Mouse (Mus musculus) granulocyte monocyte progenitor cell, adult 5-6 weeks (primary cell): ENCODE results near the gene Fam161b. TPM values are rescaled to one million over a fixed set of nuclear protein-coding genes. Genes with fewer than 3 reads are reported as not detected.

Source experiments
- total RNA-seq, 2 experiments: library from RNA; stranded (forward) in 1 of 2; stranded (reverse) in 1 of 2; fragments of 200-712, 200-1000 nt in 1 of 2; fragments of >200 nt in 1 of 2; fragmentation: Nextera tagmentation in 1 of 2; gene quantifications; 2 replicates each; pipeline ENCODE4 v1.2.3; 2014 to 2017

Fam161b gene
- total RNA-seq, 2 experiments from 2014 or later, result 0.10 TPM; not detected in 1

Other genes starting within 250 kb of the Fam161b start
- gene Dnal1, start 247.5 kb downstream of the Fam161b start, total RNA-seq (2014; fragmentation: Nextera tagmentation), result 1.5 and 4.1 TPM in 2 replicates
- 0.77 and 0.78 TPM in 2 replicates for gene Dnal1, start 247.5 kb downstream of the Fam161b start, total RNA-seq (2017)
- gene Pnma1, start 213.3 kb downstream of the Fam161b start, total RNA-seq (2014; fragmentation: Nextera tagmentation), result 0.26 and 0.47 TPM in 2 replicates
- gene Pnma1, start 213.3 kb downstream of the Fam161b start, total RNA-seq (2017), result 0.17 TPM in 1 of 2 replicates, not detected in the other
- 12.7 and 15.1 TPM in 2 replicates for gene Elmsan1, start 143.0 kb downstream of the Fam161b start, total RNA-seq (2014; fragmentation: Nextera tagmentation)
- 7.8 and 10.1 TPM in 2 replicates for gene Elmsan1, start 143.0 kb downstream of the Fam161b start, total RNA-seq (2017)
- 22.3 and 24.9 TPM in 2 replicates for gene Ptgr2, start 76.6 kb downstream of the Fam161b start, total RNA-seq (2014; fragmentation: Nextera tagmentation)
- gene Ptgr2, start 76.6 kb downstream of the Fam161b start, total RNA-seq (2017), result 60.8 and 69.0 TPM in 2 replicates
- 42.8 and 70.5 TPM in 2 replicates for gene Zfp410, start 45.0 kb downstream of the Fam161b start, total RNA-seq (2014; fragmentation: Nextera tagmentation)
- gene Zfp410, start 45.0 kb downstream of the Fam161b start, total RNA-seq (2017), result 32.1 and 54.0 TPM in 2 replicates
- gene Coq6, start 176 bp downstream of the Fam161b start, total RNA-seq (2014; fragmentation: Nextera tagmentation), result 21.1 and 25.4 TPM in 2 replicates
- 11.0 and 13.8 TPM in 2 replicates for gene Coq6, start 176 bp downstream of the Fam161b start, total RNA-seq (2017)
- 20.8 and 34.2 TPM in 2 replicates for gene Entpd5, start 47.2 kb upstream of the Fam161b start, total RNA-seq (2014; fragmentation: Nextera tagmentation)
- gene Entpd5, start 47.2 kb upstream of the Fam161b start, total RNA-seq (2017), result 14.0 and 30.8 TPM in 2 replicates
- gene Bbof1, start 47.2 kb upstream of the Fam161b start, total RNA-seq (2014; fragmentation: Nextera tagmentation), result 3.4 TPM in 1 of 2 replicates, not detected in the other
- 1.8 and 5.4 TPM in 2 replicates for gene Bbof1, start 47.2 kb upstream of the Fam161b start, total RNA-seq (2017)
- gene Rnf113a2, start 55.4 kb upstream of the Fam161b start, total RNA-seq (2014; fragmentation: Nextera tagmentation), result 26.0 and 28.1 TPM in 2 replicates
- 32.4 and 37.8 TPM in 2 replicates for gene Rnf113a2, start 55.4 kb upstream of the Fam161b start, total RNA-seq (2017)
- 10.4 and 13.2 TPM in 2 replicates for gene Aldh6a1, start 89.2 kb upstream of the Fam161b start, total RNA-seq (2014; fragmentation: Nextera tagmentation)
- 8.0 and 10.9 TPM in 2 replicates for gene Aldh6a1, start 89.2 kb upstream of the Fam161b start, total RNA-seq (2017)
- 13.3 and 19.3 TPM in 2 replicates for gene Lin52, start 89.6 kb upstream of the Fam161b start, total RNA-seq (2014; fragmentation: Nextera tagmentation)
- gene Lin52, start 89.6 kb upstream of the Fam161b start, total RNA-seq (2017), result 11.1 and 24.3 TPM in 2 replicates
- not detected in 2 replicates for gene Vsx2, start 207.9 kb upstream of the Fam161b start, total RNA-seq (2014; fragmentation: Nextera tagmentation)
- gene Vsx2, start 207.9 kb upstream of the Fam161b start, total RNA-seq (2017), result not detected in 2 replicates